Mouse (Mus musculus) heart, adult 9 months (tissue): ENCODE results near the gene Scn1a.

ENCODE experiments used
- DNase-seq, 2 experiments: peaks; one replicate each; pipeline ENCODE4 v3.0.0; 2022; ENCODE audit warnings: low spot score in 2 of 2

The Scn1a gene

DNA sequence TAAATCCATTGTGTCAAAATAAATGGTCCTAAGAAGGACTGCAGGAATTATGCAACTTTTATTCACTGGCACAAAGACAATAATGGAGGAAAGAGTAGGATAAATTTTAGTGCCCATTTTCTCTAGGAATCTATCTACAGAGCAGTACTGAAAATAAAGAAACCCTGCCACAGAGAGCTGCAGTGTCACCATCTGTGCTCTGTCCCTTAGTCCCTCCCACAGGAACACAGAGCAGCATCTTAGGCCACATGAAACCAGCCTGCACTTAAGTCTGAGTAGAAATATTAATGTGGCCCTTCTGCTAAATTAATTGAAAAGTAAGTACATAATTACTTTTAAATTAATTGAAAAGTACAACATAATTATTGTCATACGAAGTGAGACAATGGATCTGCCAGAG, 196.6 kb downstream of the Scn1a start:
- no peak for DNase-seq

DNA sequence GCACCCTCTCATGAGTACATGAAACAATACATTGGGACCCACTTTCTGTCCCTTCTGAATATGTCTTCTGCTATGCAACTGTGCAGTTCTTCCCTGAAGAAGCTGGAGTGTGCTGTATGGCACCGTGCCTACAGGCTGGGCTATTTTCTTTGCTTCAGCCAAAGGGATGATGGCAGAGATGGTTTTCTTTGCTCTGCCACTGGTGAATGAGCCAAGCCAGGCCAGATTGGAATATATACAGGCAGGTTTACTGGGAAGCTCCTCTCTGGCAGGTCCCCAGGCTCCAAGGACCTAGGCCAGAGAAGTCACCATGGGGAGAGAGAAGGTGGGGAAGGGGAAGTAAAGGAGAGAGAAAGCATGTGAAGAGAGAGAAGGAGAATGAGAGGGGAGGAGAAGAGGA, 200.3 kb downstream of the Scn1a start:
- DNase-seq, result no peak

DNA sequence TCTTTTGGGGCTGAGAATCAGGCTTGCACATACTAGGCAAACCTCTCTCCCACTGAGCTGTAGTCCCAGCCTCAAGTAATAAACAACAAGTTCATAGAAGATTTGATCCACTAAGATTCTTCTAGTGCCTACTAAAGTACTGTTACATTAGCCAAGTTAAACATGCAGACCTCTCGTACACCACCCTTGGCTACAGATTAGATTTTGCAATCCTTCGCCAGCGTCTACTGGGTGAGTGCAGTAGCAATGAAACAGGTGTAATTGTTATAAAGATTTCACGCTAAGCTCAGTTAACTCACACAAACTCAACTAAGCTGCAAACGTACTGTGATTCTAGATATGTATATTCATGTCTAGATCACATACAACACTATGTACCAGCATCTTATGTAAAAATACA, 201.8 kb downstream of the Scn1a start:
- DNase-seq, result no peak

DNA sequence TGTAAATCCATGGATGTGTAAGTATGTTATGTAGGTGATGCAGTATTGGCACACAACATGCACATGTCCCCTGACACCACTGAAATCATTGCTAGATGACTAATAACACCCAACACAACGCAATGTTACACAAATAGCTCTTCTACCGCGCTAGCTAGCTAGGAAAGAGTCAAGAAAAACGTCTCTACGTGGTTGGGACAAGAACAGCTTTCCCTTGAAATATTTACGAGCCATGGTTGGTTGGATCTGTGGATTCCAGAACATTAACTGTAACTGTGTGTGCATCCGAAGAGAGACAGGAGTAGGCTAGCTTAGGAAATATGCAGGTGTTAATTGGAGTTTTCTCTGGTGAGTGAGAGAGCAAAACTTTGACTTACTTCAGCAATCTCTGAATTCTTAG, 219.7 kb downstream of the Scn1a start:
- no peak for DNase-seq
